Mouse (Mus musculus): Measurements from ENCODE around the gene Zbtb46. TPM values are rescaled to one million over a fixed set of nuclear protein-coding genes. Genes with fewer than 3 reads are reported as not detected.

The Zbtb46 gene
- polyA plus RNA-seq, 1 experiment from 2014 or later, result 28.0 TPM

Other genes starting within 250 kb of the Zbtb46 start
- 0.24 and 0.45 TPM in 2 replicates for gene Srms, start 246.2 kb downstream of the Zbtb46 start, polyA plus RNA-seq (2015; fragmentation: Nextera tagmentation; extraction: Ambion mirVana)
- 0.14 and 0.26 TPM in 2 replicates for gene Fndc11, start 239.4 kb downstream of the Zbtb46 start, polyA plus RNA-seq (2015; fragmentation: Nextera tagmentation; extraction: Ambion mirVana)
- gene Helz2, start 217.4 kb downstream of the Zbtb46 start, polyA plus RNA-seq (2015; fragmentation: Nextera tagmentation; extraction: Ambion mirVana), result 1.3 and 1.6 TPM in 2 replicates
- 15.3 and 15.8 TPM in 2 replicates for gene Gmeb2, start 171.4 kb downstream of the Zbtb46 start, polyA plus RNA-seq (2015; fragmentation: Nextera tagmentation; extraction: Ambion mirVana)
- gene Stmn3, start 144.9 kb downstream of the Zbtb46 start, polyA plus RNA-seq (2015; fragmentation: Nextera tagmentation; extraction: Ambion mirVana), result 5.1 and 17.3 TPM in 2 replicates
- gene Rtel1, start 139.7 kb downstream of the Zbtb46 start, polyA plus RNA-seq (2015; fragmentation: Nextera tagmentation; extraction: Ambion mirVana), result 41.8 and 44.7 TPM in 2 replicates
- gene Zgpat, start 94.5 kb downstream of the Zbtb46 start, polyA plus RNA-seq (2015; fragmentation: Nextera tagmentation; extraction: Ambion mirVana), result 41.7 and 43.7 TPM in 2 replicates
- 69.4 and 71.8 TPM in 2 replicates for gene Arfrp1, start 94.0 kb downstream of the Zbtb46 start, polyA plus RNA-seq (2015; fragmentation: Nextera tagmentation; extraction: Ambion mirVana)
- 22.6 and 26.7 TPM in 2 replicates for gene Lime1, start 79.3 kb downstream of the Zbtb46 start, polyA plus RNA-seq (2015; fragmentation: Nextera tagmentation; extraction: Ambion mirVana)
- gene Abhd16b, start 33.8 kb upstream of the Zbtb46 start, polyA plus RNA-seq (2015; fragmentation: Nextera tagmentation; extraction: Ambion mirVana), result 0.30 TPM in 1 of 2 replicates, not detected in the other
- 162 and 169 TPM in 2 replicates for gene Tpd52l2, start 37.7 kb upstream of the Zbtb46 start, polyA plus RNA-seq (2015; fragmentation: Nextera tagmentation; extraction: Ambion mirVana)
- 84.4 and 88.6 TPM in 2 replicates for gene Dnajc5, start 61.1 kb upstream of the Zbtb46 start, polyA plus RNA-seq (2015; fragmentation: Nextera tagmentation; extraction: Ambion mirVana)
- 50.7 and 59.0 TPM in 2 replicates for gene Uckl1, start 125.5 kb upstream of the Zbtb46 start, polyA plus RNA-seq (2015; fragmentation: Nextera tagmentation; extraction: Ambion mirVana)
- gene Prpf6, start 132.4 kb upstream of the Zbtb46 start, polyA plus RNA-seq (2015; fragmentation: Nextera tagmentation; extraction: Ambion mirVana), result 67.4 and 69.5 TPM in 2 replicates
- 43.1 and 51.6 TPM in 2 replicates for gene Zfp512b, start 133.4 kb upstream of the Zbtb46 start, polyA plus RNA-seq (2015; fragmentation: Nextera tagmentation; extraction: Ambion mirVana)
- gene Samd10, start 139.8 kb upstream of the Zbtb46 start, polyA plus RNA-seq (2015; fragmentation: Nextera tagmentation; extraction: Ambion mirVana), result 24.6 and 26.3 TPM in 2 replicates
- 0.21 TPM in 1 of 2 replicates, not detected in the other for gene Gm29797, start 197.6 kb upstream of the Zbtb46 start, polyA plus RNA-seq (2015; fragmentation: Nextera tagmentation; extraction: Ambion mirVana)
- gene Sox18, start 212.2 kb upstream of the Zbtb46 start, polyA plus RNA-seq (2015; fragmentation: Nextera tagmentation; extraction: Ambion mirVana), result 48.1 and 49.9 TPM in 2 replicates
- 25.6 and 25.9 TPM in 2 replicates for gene Tcea2, start 220.9 kb upstream of the Zbtb46 start, polyA plus RNA-seq (2015; fragmentation: Nextera tagmentation; extraction: Ambion mirVana)
- gene Rgs19, start 234.6 kb upstream of the Zbtb46 start, polyA plus RNA-seq (2015; fragmentation: Nextera tagmentation; extraction: Ambion mirVana), result 56.6 and 61.7 TPM in 2 replicates
- 0.22 TPM in 1 of 2 replicates, not detected in the other for gene Lkaaear1, start 239.0 kb upstream of the Zbtb46 start, polyA plus RNA-seq (2015; fragmentation: Nextera tagmentation; extraction: Ambion mirVana)

Data from kidney, embryonic 15.5 days (tissue).